24 mouse cellular contexts compared by ENCODE assay signal in genomic region chr4:103273021-103273420, GRCm38 (mm10). TPM values are rescaled to one million over a fixed set of nuclear protein-coding genes. Genes with fewer than 3 reads are reported as not detected.
"Had no signal": no experiment of that assay in that cellular context is flagged by ENCODE, and none has a peak within 500 bp of the region (broad histone marks: within the 10 kb centered on the region; RNA-seq: fewer than 3 reads in every experiment).

No protein-coding gene starts in this region.

- H3K27me3 ChIP-seq: limb, embryonic 15.5 days; liver, embryonic 12.5 days; midbrain, embryonic 13.5 days; neural tube, embryonic 15.5 days had no signal

- H3K9me3 ChIP-seq: limb, embryonic 15.5 days; liver, embryonic 12.5 days; midbrain, embryonic 13.5 days; neural tube, embryonic 15.5 days had no signal

- H3K36me3 ChIP-seq: limb, embryonic 15.5 days; liver, embryonic 12.5 days; midbrain, embryonic 13.5 days; neural tube, embryonic 15.5 days had no signal

- DNase-seq: kidney, adult 9 months; kidney, postnatal 10 days; kidney, postnatal 4 days; lung, embryonic 14.5 days; lung, postnatal 10 days; right cerebral cortex, adult 18-20 months; right cerebral cortex, postnatal 25 days; thymus, postnatal 36 days had no signal

- ATAC-seq: liver, embryonic 12.5 days; midbrain, embryonic 13.5 days had no signal

- H3K4me2 ChIP-seq: limb, embryonic 15.5 days; liver, embryonic 12.5 days; lung, embryonic 14.5 days; midbrain, embryonic 13.5 days; neural tube, embryonic 15.5 days had no signal

- H3K9ac ChIP-seq: limb, embryonic 15.5 days; liver, embryonic 12.5 days; lung, embryonic 14.5 days; midbrain, embryonic 13.5 days; neural tube, embryonic 15.5 days had no signal

- H3K4me3 ChIP-seq: left cerebral cortex, adult 2 months; limb, embryonic 15.5 days; liver, embryonic 12.5 days; midbrain, embryonic 13.5 days; myocyte; neural tube, embryonic 15.5 days had no signal

- H3K4me1 ChIP-seq: limb, embryonic 15.5 days; liver, embryonic 12.5 days; midbrain, embryonic 13.5 days; neural tube, embryonic 15.5 days had no signal

- H3K27ac ChIP-seq: left cerebral cortex, adult 2 months; limb, embryonic 15.5 days; liver, embryonic 12.5 days; macrophage; midbrain, embryonic 13.5 days; neural tube, embryonic 15.5 days had no signal

RNA-seq across cellular contexts. Expression of gene 4921539E11Rik, which starts 17.6 kb away (rescaled TPM):
- total RNA-seq: layer of hippocampus, adult 8-10 months; layer of hippocampus, postnatal 25 days; left cerebral cortex, adult 2 months; left cerebral cortex, postnatal 25 days had no signal
- polyA plus RNA-seq: limb, embryonic 11.5 days; limb, embryonic 15.5 days; liver, embryonic 12.5 days; liver, embryonic 16.5 days; lung, embryonic 14.5 days; macrophage; midbrain, embryonic 13.5 days; myocyte; neural tube, embryonic 11.5 days; neural tube, embryonic 15.5 days; small intestine, adult 2 months; stomach, embryonic 16.5 days; thymus, postnatal 0 days had no signal
